Mouse (Mus musculus) right cerebral cortex, adult 18-20 months (tissue): Measurements from ENCODE around the gene Slitrk2.
A peak's percentile ranks its signal among the peaks of the same experiment; 100 is the strongest.

Experiments used
- DNase-seq: peaks from one replicate; pipeline ENCODE4 v3.0.0; 2022; ENCODE audit warnings: mixed read lengths

Slitrk2 gene

DNA sequence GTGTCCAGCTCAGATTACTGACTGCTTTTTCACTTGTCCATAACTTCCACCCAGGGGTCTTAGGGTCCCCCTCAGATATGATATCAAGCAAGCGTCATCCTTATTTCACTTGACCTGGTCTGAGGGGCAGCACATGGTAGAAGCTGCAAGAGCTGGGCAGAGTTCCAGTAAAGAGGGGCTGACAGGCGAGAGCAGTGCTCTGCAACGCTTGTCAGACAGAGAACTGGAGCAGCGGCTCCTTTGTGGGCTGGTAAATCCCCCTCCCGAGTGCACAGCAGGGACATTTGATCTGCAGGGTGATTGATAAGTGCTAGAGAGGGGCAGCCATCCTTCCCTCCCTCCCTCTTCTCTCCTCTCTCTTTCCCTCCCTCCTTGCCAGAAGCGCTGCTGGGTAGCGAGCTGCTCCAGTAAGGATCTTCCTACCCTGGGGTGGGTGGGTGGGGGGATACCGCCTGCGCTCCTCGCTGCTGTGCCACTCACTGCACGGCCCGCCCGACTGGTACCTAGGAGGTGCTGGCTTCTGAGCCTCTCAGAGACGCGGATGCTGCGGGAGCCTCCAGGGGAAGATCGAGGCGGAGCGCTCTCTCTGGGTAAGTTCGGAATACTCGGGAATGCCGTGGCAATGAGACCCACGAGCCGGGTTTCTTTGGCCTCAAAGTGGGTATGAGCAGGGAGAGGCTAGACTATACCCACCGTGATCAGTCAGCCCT, at the start of gene Slitrk2:
TSS of gene Slitrk2 (plus strand) at position 408 of the 710 bp plus-strand sequence.
- peak; percentile 41 for DNase-seq

DNA sequence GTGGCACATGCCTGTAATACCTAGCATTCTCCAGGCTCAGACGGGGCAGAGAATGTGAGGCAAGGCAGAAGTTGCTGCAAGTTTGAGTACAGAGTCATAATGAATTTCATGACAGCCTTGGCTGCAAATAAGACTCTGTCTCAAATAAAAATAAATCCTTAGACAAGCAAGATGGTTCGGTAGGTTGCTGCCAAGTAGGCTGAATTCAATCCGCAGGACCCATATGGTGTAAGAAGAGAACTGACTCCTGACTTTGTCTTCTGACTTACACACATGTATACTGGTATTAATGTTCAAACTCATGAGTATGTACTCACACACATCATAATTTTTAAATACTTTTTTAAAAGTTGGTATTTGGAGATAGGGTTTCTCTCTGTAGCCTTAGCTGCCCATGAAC, 43.6 kb upstream of the Slitrk2 start:
- DNase-seq, result no peak

DNA sequence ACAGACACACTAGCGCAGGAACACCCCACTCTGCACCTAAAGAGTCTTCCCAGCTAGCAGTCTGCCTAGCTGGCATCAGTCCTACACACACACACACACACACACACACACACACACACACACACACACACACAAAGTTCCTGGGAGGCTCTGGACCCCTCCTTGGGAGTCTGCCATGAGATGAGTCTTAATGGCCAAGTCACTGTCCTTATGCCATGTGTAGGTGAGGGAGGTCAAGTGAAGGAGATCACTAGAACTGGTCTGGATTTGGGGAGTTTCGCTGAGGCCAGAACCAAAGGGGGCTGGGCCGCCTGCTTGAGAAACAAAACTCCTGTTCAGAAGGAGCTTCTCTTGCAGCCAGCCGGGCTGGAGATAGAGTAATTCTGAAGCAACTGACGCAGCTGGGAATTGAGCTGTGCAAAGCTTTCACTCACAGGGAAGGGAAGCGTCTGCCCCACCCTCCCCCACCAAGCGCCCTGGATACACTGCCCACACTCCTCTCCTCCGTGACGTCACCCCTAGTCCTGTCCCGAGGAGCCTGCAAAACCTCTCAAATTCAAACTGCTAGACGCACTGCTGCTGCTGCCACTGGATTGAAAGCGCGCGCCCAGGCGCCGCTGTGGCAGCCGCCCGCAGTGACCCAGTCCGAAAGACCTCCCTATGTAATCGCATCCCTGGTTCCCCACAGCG, 3.5 kb downstream of the Slitrk2 start:
- DNase-seq, result peak; percentile 83

DNA sequence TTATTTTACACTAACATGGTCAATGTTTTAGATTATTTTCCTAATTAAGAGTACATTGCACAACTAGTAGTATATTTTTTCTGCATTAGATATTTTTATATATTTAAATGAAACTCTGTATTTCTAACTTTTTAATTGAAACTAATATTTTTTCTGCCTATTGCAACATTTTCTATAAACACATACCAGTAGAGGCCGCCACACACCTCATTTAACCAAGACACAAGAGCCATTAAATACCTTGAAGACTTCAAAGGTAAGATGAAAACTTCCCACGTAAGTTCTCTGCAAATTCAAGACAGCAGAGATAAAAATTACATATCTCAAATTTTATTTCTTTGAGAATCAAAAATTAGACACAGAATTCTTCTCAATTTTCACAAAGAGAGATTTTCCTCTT, 8.2 kb downstream of the Slitrk2 start:
- DNase-seq, result no peak

DNA sequence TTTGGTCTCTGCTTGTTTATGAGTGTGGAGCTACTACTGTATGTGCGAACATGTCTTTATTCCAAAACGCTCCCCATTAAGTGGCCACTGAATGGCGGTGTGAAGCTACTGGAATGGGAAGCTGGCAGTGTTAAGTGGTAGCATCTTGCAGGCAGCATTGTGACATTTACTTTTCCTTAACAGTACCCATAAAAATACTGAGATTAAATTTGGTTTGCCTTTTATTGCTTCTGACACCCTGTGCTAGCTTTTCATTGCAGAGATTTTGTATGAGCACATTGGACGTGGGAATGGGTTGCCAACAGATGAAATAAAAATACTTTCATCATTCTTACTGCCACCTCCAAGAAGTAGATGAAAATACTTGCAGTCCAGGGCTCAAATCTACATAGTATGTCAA, 27.8 kb downstream of the Slitrk2 start:
- peak; percentile 2 for DNase-seq

DNA sequence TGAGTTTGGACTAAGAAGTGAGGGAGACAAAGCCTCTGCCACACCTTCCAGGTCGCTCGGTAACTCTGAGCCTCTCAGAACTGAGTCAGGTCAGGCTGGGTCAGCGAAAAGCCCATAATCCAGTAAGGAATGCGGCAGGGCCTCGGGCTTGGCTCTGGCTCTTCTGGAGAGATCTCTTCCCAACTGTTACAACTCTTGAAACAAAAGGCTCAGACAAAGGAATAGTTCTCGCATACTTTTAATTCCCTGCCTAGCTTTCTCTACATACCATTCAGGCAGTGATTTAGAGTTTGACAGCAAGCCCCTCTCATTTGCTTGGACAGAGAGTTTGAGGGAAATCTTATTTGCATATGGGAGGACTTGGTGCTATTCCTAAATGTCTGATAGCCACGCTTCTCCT, 29.5 kb downstream of the Slitrk2 start:
- DNase-seq, result no peak
